Mouse (Mus musculus) neural tube, embryonic 13.5 days (tissue): Measurements from ENCODE around the gene Smarcad1. TPM values are rescaled to one million over a fixed set of nuclear protein-coding genes. Genes with fewer than 3 reads are reported as not detected.

Experiments used
- ATAC-seq: fragments of 200-750 bp; cut with Nextera tagmentation; 2 replicates; pipeline ENCODE4 v1.8.0; 2017; ENCODE audit warnings: low read depth, mild to moderate bottlenecking, moderate TSS enrichment, moderate library complexity
- H3K27ac ChIP-seq: fragments of 300-500 bp; sonication (generic); replicated peaks from 2 replicates; pipeline ENCODE4 v1.5.1; 2015; ENCODE audit warnings: moderate library complexity, mild to moderate bottlenecking, inconsistent platforms
- H3K27me3 ChIP-seq: fragments of 300-500 bp; sonication (generic); 2 replicates; pipeline ENCODE4 v1.6.1; 2015; ENCODE audit warnings: mild to moderate bottlenecking, inconsistent platforms
- H3K36me3 ChIP-seq: fragments of 300-500 bp; sonication (generic); 2 replicates; pipeline ENCODE4 v1.6.1; 2015; ENCODE audit warnings: mild to moderate bottlenecking, inconsistent platforms
- H3K4me1 ChIP-seq: fragments of 300-500 bp; sonication (generic); replicated peaks from 2 replicates; pipeline ENCODE4 v1.6.1; 2015; ENCODE audit warnings: inconsistent platforms
- H3K4me2 ChIP-seq: fragments of 300-500 bp; sonication (generic); 2 replicates; pipeline ENCODE4 v1.6.1; 2015; ENCODE audit warnings: inconsistent platforms, mild to moderate bottlenecking, moderate library complexity
- H3K4me3 ChIP-seq: fragments of 300-500 bp; sonication (generic); 2 replicates; pipeline ENCODE4 v1.5.1; 2015; ENCODE audit warnings: mild to moderate bottlenecking, inconsistent platforms
- H3K9ac ChIP-seq: fragments of 300-500 bp; sonication (generic); 2 replicates; pipeline ENCODE4 v1.6.1; 2015; ENCODE audit warnings: moderate library complexity, mild to moderate bottlenecking, inconsistent platforms
- H3K9me3 ChIP-seq: fragments of 300-500 bp; sonication (generic); 2 replicates; pipeline ENCODE4 v1.6.1; 2016; ENCODE audit warnings: inconsistent platforms
- WGBS: fragments of 180-500 bp; shearing (Covaris S2); methylation state at CpG from one replicate; pipeline ENCODE4 v1.1.7; 2015; 5-methylcytosine and 5-hydroxymethylcytosine counted together
- polyA plus RNA-seq: library from polyadenylated mRNA; unstranded; fragments of >200 nt; fragmentation: Nextera tagmentation; extraction: Ambion mirVana; gene quantifications from 2 replicates; pipeline ENCODE4 v1.2.1, GENCODE M21; 2015

Smarcad1 gene
- polyA plus RNA-seq, 1 experiment from 2014 or later: 69.8 TPM

DNA sequence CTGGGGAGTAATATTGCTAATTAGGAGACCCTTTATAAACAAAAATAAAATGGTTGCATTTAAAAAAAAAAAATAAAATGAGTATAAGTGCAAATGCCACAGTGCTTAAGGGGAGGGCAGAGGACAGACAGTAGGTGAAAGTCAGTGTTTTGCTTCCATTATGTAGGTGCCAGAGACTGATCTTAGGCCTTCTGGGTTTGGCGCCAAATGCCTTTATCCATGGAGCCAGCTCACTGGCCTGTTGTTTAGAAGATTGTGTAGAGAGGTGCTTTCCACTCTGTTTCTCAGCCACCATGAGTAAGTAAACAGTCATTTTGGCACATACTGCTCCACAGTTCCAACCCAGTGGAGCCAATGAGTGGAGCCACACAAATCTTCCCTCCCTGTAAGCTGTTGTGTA is 75.2 kb downstream of the Smarcad1 start:
- no peak for ATAC-seq
- Histone ChIP-seq H3K36me3 (peaks cover 57% of the 10 kb centered on the region), H3K9ac (no peak overlapping the region), H3K9me3 (no peaks in the 10 kb centered on the region), H3K4me1 (no peaks in the 10 kb centered on the region), H3K4me3 (no peak overlapping the region), H3K27ac (no peak overlapping the region), H3K4me2 (no peak overlapping the region), H3K27me3 (no peaks in the 10 kb centered on the region)
- WGBS: 88% methylated on average over 1 of the region's 1 CpGs

- WGBS: 26% methylated on average over 2 of the region's 2 CpGs
- no peak overlapping the region for H3K9ac ChIP-seq
- no peak overlapping the region for H3K27ac ChIP-seq
Observed at GRCm38 (mm10) chr6:65126074-65126726, 83.8 kb downstream of the Smarcad1 start.

GRCm38 (mm10) chr6:65132376-65132775 is 90.0 kb downstream of the Smarcad1 start:
- H3K4me3 ChIP-seq: no peak overlapping the region
- no peak for ATAC-seq
- H3K9ac ChIP-seq: no peak overlapping the region
- no peaks in the 10 kb centered on the region for H3K27me3 ChIP-seq
- no peaks in the 10 kb centered on the region for H3K9me3 ChIP-seq
- no peak overlapping the region for H3K4me2 ChIP-seq
- no peak overlapping the region for H3K27ac ChIP-seq
- no peaks in the 10 kb centered on the region for H3K36me3 ChIP-seq
- WGBS: 50% methylated on average over 6 of the region's 6 CpGs
- H3K4me1 ChIP-seq: no peaks in the 10 kb centered on the region

More at GRCm38 (mm10) chr6:65126074-65126726, 83.8 kb downstream of the Smarcad1 start:
- no peaks in the 10 kb centered on the region for H3K9me3 ChIP-seq
- H3K4me3 ChIP-seq: no peak overlapping the region
- peak; percentile 45; the same call in 1 of the 2 replicates for ATAC-seq
- H3K4me1 ChIP-seq: no peaks in the 10 kb centered on the region
- no peaks in the 10 kb centered on the region for H3K27me3 ChIP-seq
- H3K4me2 ChIP-seq: no peak overlapping the region
- no peaks in the 10 kb centered on the region for H3K36me3 ChIP-seq

- Histone ChIP-seq H3K4me1 (peaks cover 13% of the 10 kb centered on the region), H3K36me3 (no peaks in the 10 kb centered on the region), H3K9ac (no peak overlapping the region), H3K9me3 (no peaks in the 10 kb centered on the region), H3K4me3 (no peak overlapping the region), H3K4me2 (no peak overlapping the region), H3K27me3 (no peaks in the 10 kb centered on the region), H3K27ac (no peak overlapping the region)
- no peak for ATAC-seq
- WGBS: 38% methylated on average over 2 of the region's 2 CpGs
Observed at GRCm38 (mm10) chr6:65137802-65138201, 95.4 kb downstream of the Smarcad1 start.

DNA sequence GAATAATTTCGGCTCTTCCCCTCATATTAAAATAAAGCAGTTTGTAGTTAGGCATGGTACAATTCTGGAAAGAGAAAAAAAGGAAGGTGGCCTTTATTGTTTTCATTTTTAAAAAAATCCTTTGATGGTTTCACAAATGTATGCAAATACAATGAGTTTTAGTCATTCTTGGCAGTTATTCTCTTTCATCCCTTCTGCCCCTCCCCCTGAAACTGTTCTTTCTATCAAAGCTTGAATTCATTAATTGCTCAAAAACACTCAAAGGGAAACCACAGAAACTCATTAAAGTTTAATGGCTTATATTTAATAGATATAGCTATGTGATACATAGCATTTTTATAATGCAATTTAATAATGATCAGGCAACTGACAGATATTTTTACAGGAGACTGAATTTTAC is 95.9 kb downstream of the Smarcad1 start:
- Histone ChIP-seq H3K9ac (no peak overlapping the region), H3K9me3 (no peaks in the 10 kb centered on the region), H3K4me1 (peaks cover 13% of the 10 kb centered on the region), H3K4me2 (no peak overlapping the region), H3K36me3 (no peaks in the 10 kb centered on the region), H3K27ac (no peak overlapping the region), H3K27me3 (no peaks in the 10 kb centered on the region), H3K4me3 (no peak overlapping the region)
- WGBS: 90% methylated on average over 1 of the region's 1 CpGs
- no peak for ATAC-seq

GRCm38 (mm10) chr6:65140082-65140749 is 97.8 kb downstream of the Smarcad1 start:
- Histone ChIP-seq H3K36me3 (no peaks in the 10 kb centered on the region), H3K27me3 (no peaks in the 10 kb centered on the region), H3K4me2 (no peak overlapping the region), H3K9me3 (no peaks in the 10 kb centered on the region), H3K27ac (no peak overlapping the region), H3K4me3 (no peak overlapping the region), H3K9ac (no peak overlapping the region), H3K4me1 (peaks cover 21% of the 10 kb centered on the region)
- 50% methylated on average over 5 of the region's 5 CpGs for WGBS
- 0 out of 2 replicates have a peak, but pooled peaks have one; percentile 19 for ATAC-seq

GRCm38 (mm10) chr6:65140750-65141243 is 98.4 kb downstream of the Smarcad1 start:
- no peaks in the 10 kb centered on the region for H3K27me3 ChIP-seq
- H3K4me3 ChIP-seq: no peak overlapping the region
- 53% methylated on average over 6 of the region's 6 CpGs for WGBS
- no peaks in the 10 kb centered on the region for H3K36me3 ChIP-seq
- peaks cover 21% of the 10 kb centered on the region for H3K4me1 ChIP-seq
- H3K9ac ChIP-seq: no peak overlapping the region
- 0 out of 2 replicates have a peak, but pooled peaks have one; percentile 11 for ATAC-seq
- H3K9me3 ChIP-seq: no peaks in the 10 kb centered on the region
- no peak overlapping the region for H3K4me2 ChIP-seq
- H3K27ac ChIP-seq: no peak overlapping the region

- no peak overlapping the region for H3K4me3 ChIP-seq
- H3K9ac ChIP-seq: no peak overlapping the region
- H3K9me3 ChIP-seq: no peaks in the 10 kb centered on the region
- H3K27ac ChIP-seq: no peak overlapping the region
- H3K27me3 ChIP-seq: no peaks in the 10 kb centered on the region
- 87% methylated on average over 1 of the region's 1 CpGs for WGBS
- H3K36me3 ChIP-seq: no peaks in the 10 kb centered on the region
- no peak for ATAC-seq
- no peak overlapping the region for H3K4me2 ChIP-seq
- peaks cover 21% of the 10 kb centered on the region for H3K4me1 ChIP-seq
Observed at GRCm38 (mm10) chr6:65142316-65142715, 99.9 kb downstream of the Smarcad1 start.

- ATAC-seq: peak; percentile 65
- no peaks in the 10 kb centered on the region for H3K27me3 ChIP-seq
- H3K4me1 ChIP-seq: peaks cover 15% of the 10 kb centered on the region
- WGBS: 22% methylated on average over 16 of the region's 16 CpGs
- H3K9me3 ChIP-seq: no peaks in the 10 kb centered on the region
- H3K4me3 ChIP-seq: no peak within 1 kb of the TSS
- H3K9ac ChIP-seq: no peak within 1 kb of the TSS
- no peaks in the 10 kb centered on the region for H3K36me3 ChIP-seq
- H3K27ac ChIP-seq: no peak within 1 kb of the TSS
- H3K4me2 ChIP-seq: peak within 1 kb of the TSS; percentile 42; the same call in 1 of the 2 replicates
Observed at GRCm38 (mm10) chr6:65144621-65145205, 102.3 kb downstream of the Smarcad1 start, which contains the start of gene Hpgds. Hpgds (minus strand) TSS chr6:65144908.

GRCm38 (mm10) chr6:65146363-65146762 is 104.0 kb downstream of the Smarcad1 start:
- no peak overlapping the region for H3K27ac ChIP-seq
- H3K36me3 ChIP-seq: no peaks in the 10 kb centered on the region

DNA sequence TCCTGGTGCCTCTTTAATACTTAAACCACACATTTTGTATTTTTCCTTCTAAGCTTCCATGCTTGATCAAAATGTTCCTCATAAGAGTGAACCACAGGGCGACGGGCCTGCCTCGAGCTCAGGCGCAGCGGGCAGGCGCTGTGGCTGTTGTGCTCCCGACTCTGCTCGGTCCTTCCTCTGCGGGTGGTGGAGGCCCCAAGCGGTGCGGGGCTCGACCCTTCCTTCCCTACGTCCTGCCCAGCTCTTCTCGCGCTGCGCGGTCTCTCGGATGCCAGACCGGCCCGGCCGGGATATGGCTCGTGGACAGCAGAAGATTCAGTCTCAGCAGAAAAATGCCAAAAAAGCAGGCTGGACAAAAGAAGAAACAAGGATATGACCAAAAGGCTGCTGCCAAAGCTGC is 108.3 kb downstream of the Smarcad1 start:
- Histone ChIP-seq H3K9ac (peak overlapping the region; percentile 43; the same call in 1 of the 2 replicates), H3K27me3 (no peaks in the 10 kb centered on the region), H3K27ac (no peak overlapping the region), H3K4me2 (peak overlapping the region; percentile 51), H3K4me3 (peak overlapping the region; percentile 22), H3K36me3 (no peaks in the 10 kb centered on the region), H3K9me3 (no peaks in the 10 kb centered on the region), H3K4me1 (peaks cover 4% of the 10 kb centered on the region)
- ATAC-seq: no peak
- 8% methylated on average over 22 of the region's 22 CpGs for WGBS

More at GRCm38 (mm10) chr6:65146363-65146762, 104.0 kb downstream of the Smarcad1 start:
- Histone ChIP-seq H3K9me3 (no peaks in the 10 kb centered on the region), H3K4me1 (peaks cover 11% of the 10 kb centered on the region), H3K4me2 (no peak overlapping the region), H3K4me3 (no peak overlapping the region), H3K27me3 (no peaks in the 10 kb centered on the region), H3K9ac (no peak overlapping the region)
- WGBS: 94% methylated on average over 4 of the region's 4 CpGs
- ATAC-seq: no peak

DNA sequence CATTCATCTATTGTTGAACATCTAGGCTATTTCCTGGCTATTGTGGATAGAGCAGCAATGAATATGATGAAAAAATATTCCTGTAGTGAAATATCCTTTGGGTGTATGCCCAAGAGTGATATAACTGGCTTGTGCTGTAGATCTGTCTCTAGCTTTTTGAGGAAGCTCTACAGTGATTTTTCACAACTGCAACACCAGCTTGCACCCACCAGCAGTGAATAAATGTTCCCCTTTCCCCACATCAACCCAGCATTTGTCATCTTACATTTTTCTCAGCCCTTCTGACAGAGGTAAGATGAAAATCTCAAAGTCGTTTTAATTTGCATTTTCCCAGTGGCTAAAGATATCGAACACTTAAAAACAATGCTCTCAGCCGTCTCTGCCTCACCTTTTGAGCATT is 111.2 kb downstream of the Smarcad1 start:
- WGBS: 85% methylated on average over 3 of the region's 3 CpGs
- Histone ChIP-seq H3K9me3 (no peaks in the 10 kb centered on the region), H3K27ac (no peak overlapping the region), H3K9ac (no peak overlapping the region), H3K4me3 (no peak overlapping the region), H3K4me1 (peaks cover 4% of the 10 kb centered on the region), H3K36me3 (no peaks in the 10 kb centered on the region), H3K27me3 (no peaks in the 10 kb centered on the region), H3K4me2 (no peak overlapping the region)
- no peak for ATAC-seq
